Mouse (Mus musculus) intestine, postnatal 0 days (tissue): ENCODE results near the gene Top2a. TPM values are rescaled to one million over a fixed set of nuclear protein-coding genes. Genes with fewer than 3 reads are reported as not detected.

Experiments
- ATAC-seq: fragments of 200-750 bp; cut with Nextera tagmentation; 2 replicates; pipeline ENCODE4 v1.8.0; 2017; ENCODE audit warnings: mild to moderate bottlenecking, moderate TSS enrichment, moderate library complexity
- H3K27ac ChIP-seq: fragments of 300-500 bp; sonication (generic); 2 replicates; pipeline ENCODE4 v1.5.1; 2014; ENCODE audit warnings: mild to moderate bottlenecking, low read depth, low read length, moderate library complexity
- H3K27me3 ChIP-seq: fragments of 300-500 bp; sonication (generic); replicated peaks from 2 replicates; pipeline ENCODE4 v1.6.1; 2014; ENCODE audit warnings: low read length, mixed read lengths; ENCODE audit not compliant: control insufficient read depth, insufficient read depth
- H3K36me3 ChIP-seq: fragments of 300-500 bp; sonication (generic); 2 replicates; pipeline ENCODE4 v1.6.1; 2014; ENCODE audit warnings: mild to moderate bottlenecking, moderate library complexity; ENCODE audit not compliant: control insufficient read depth, insufficient read depth
- H3K4me1 ChIP-seq: fragments of 300-500 bp; sonication (generic); replicated peaks from 2 replicates; pipeline ENCODE4 v1.6.1; 2014; ENCODE audit warnings: antibody characterized with exemption, low read length, mixed read lengths; ENCODE audit not compliant: control insufficient read depth, insufficient read depth
- H3K4me2 ChIP-seq: fragments of 300-500 bp; sonication (generic); replicated peaks from 2 replicates; pipeline ENCODE4 v1.6.1; 2014; ENCODE audit warnings: low read depth, mild to moderate bottlenecking, moderate library complexity
- H3K4me3 ChIP-seq: fragments of 300-500 bp; sonication (generic); 2 replicates; pipeline ENCODE4 v1.5.1; 2014; ENCODE audit warnings: low read depth, low read length
- H3K9ac ChIP-seq: fragments of 300-500 bp; sonication (generic); 2 replicates; pipeline ENCODE4 v1.6.1; 2014; ENCODE audit warnings: mild to moderate bottlenecking, low read depth, low read length
- H3K9me3 ChIP-seq: fragments of 300-500 bp; sonication (generic); 2 replicates; pipeline ENCODE4 v1.6.1; 2016; ENCODE audit warnings: mixed run types; ENCODE audit not compliant: control insufficient read depth
- CTCF ChIP-seq: sonication (generic); IDR thresholded peaks from 2 replicates; pipeline ENCODE4 v1.5.1; 2016; ENCODE audit warnings: low read depth, mild to moderate bottlenecking, control low read depth, antibody characterized with exemption, moderate library complexity
- WGBS: fragments of 180-500 bp; shearing (Covaris S2); extraction: QIAGEN DNeasy Blood & Tissue Kit; methylation state at CpG from one replicate; pipeline ENCODE4 v1.1.7; 2014; 5-methylcytosine and 5-hydroxymethylcytosine counted together
- polyA plus RNA-seq: library from polyadenylated mRNA; unstranded; fragments of >200 nt; fragmentation: Nextera tagmentation; extraction: Ambion mirVana; gene quantifications from 2 replicates; pipeline ENCODE4 v1.2.1, GENCODE M21; 2015

The Top2a gene
- polyA plus RNA-seq, 1 experiment from 2014 or later: 41.8 TPM

DNA sequence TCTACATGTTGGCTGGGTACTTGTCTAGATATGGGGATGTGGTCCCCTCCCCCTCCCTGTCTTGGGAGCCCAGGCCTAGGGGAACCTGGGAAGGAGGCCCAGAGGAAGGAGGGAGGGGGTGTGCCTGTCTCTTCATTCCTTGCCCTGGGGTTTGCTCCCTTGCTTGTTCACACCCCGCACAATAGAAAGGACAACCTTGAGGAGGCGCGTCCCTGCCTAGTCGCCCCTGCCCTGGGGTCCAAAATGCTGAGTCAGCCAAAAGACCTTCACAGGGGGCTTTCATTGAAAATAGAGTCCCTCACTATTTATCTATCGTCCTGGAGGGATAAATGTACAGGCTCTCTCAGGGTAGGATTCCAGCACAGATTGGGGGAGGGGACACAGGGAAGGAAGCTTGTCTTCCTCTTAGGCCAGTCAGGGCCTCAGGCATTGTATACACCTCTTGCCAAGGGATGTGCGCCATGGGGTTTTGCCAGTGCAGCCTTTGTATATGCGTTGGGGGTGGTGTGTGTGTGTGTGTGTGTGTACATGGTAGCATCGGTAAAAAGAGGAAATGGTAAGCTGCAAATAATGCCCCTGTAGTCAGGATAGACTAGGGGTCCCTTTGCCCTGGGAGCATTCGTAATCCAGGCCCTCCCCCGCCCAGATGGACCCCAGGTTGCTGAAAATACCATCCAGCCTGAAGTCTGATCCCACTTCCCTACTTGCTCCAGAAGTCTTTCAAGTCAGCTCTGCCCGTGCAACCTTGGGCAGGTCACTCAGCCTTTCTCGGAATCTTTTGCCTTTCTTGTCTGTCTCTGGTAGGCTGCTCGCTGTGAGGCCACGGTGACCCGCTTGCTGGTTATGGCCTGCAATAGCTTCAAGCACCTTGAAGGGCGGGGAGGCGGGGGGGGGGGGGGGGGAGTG, 68.9 kb downstream of the Top2a start:
- no peaks in the 10 kb centered on the region for H3K27me3 ChIP-seq
- peaks cover 13% of the 10 kb centered on the region for H3K4me1 ChIP-seq
- H3K36me3 ChIP-seq: peaks cover 5% of the 10 kb centered on the region; the same call in 1 of the 2 replicates
- peak overlapping the region; percentile 50 for H3K27ac ChIP-seq
- WGBS: 30% methylated on average over 15 of the region's 17 CpGs
- no peaks in the 10 kb centered on the region for H3K9me3 ChIP-seq
- no peak for ATAC-seq
- H3K4me3 ChIP-seq: no peak overlapping the region
- H3K4me2 ChIP-seq: peak overlapping the region; percentile 48
- 0 out of 2 replicates have a peak overlapping the region, but pooled peaks have one; percentile 22 for H3K9ac ChIP-seq
- TF ChIP-seq CTCF: no peak

DNA sequence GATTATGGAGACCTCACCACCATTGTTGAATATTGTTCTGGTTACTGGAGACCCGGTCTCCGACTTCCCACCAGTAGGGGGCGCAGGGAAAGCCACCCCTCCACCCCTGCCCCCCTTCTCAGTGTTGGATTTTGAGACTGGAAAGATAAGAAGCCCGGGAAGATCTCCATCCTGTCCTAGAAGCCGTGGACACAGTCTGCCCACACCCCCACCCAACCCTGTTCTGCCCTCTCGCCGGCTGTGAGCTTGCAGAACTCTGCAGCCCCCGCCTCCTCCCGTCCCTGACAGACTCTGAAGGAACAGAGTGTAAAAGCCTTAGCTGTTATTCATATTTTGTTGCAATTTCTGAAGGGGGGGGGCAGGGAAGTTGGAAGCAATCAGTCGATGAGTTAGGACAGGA, 69.6 kb downstream of the Top2a start:
- no peaks in the 10 kb centered on the region for H3K27me3 ChIP-seq
- H3K4me1 ChIP-seq: peaks cover 13% of the 10 kb centered on the region
- TF ChIP-seq CTCF: peak; percentile 76
- H3K4me2 ChIP-seq: peak overlapping the region; percentile 48
- peak; percentile 10; the same call in 1 of the 2 replicates for ATAC-seq
- no peak overlapping the region for H3K4me3 ChIP-seq
- peaks cover 7% of the 10 kb centered on the region; the same call in 1 of the 2 replicates for H3K36me3 ChIP-seq
- peak overlapping the region; percentile 37; the same call in 1 of the 2 replicates for H3K27ac ChIP-seq
- peak overlapping the region; percentile 34; the same call in 1 of the 2 replicates for H3K9ac ChIP-seq
- H3K9me3 ChIP-seq: no peaks in the 10 kb centered on the region
- 12% methylated on average over 10 of the region's 10 CpGs for WGBS

DNA sequence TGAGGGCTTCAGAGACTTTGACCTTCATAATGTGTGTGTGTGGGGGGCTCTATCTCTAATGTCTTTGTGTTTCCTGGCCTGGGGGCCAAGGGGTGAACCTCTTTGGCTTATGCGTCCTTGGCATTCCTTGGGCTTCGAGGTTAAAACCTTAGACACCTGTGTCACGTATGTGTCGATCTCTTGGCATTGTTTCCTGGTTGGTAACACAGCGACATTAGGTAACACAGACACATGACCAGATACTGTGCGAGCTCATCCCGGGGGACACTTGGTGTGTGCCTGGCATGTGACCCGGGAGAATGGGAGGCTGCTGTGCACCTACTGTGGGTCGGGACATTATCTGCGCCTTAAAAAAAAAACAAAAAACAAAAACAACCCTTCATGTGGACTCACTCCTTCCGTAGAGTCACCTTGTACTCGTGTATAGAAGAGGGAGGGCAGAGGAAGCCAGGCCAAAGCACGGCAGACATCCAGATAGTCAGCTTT, 70.1 kb downstream of the Top2a start:
- Histone ChIP-seq H3K4me2 (peak overlapping the region; percentile 48), H3K9ac (peak overlapping the region; percentile 34; the same call in 1 of the 2 replicates), H3K27ac (peak overlapping the region; percentile 37; the same call in 1 of the 2 replicates), H3K4me1 (peaks cover 13% of the 10 kb centered on the region), H3K36me3 (peaks cover 7% of the 10 kb centered on the region; the same call in 1 of the 2 replicates), H3K9me3 (no peaks in the 10 kb centered on the region), H3K4me3 (no peak overlapping the region), H3K27me3 (no peaks in the 10 kb centered on the region)
- no peak for TF ChIP-seq CTCF
- 19% methylated on average over 13 of the region's 13 CpGs for WGBS
- ATAC-seq: no peak

- H3K4me1 ChIP-seq: peaks cover 15% of the 10 kb centered on the region
- peak overlapping the region; percentile 37; the same call in 1 of the 2 replicates for H3K27ac ChIP-seq
- 15% methylated on average over 2 of the region's 2 CpGs for WGBS
Measured at GRCm38 (mm10) chr11:98953361-98953760, 70.6 kb downstream of the Top2a start.

GRCm38 (mm10) chr11:98952736-98953135, 71.3 kb downstream of the Top2a start:
- H3K4me2 ChIP-seq: no peak overlapping the region
- 59% methylated on average over 2 of the region's 2 CpGs for WGBS
- no peak overlapping the region for H3K4me3 ChIP-seq
- no peak for ATAC-seq
- no peak overlapping the region for H3K9ac ChIP-seq
- H3K9me3 ChIP-seq: no peaks in the 10 kb centered on the region
- TF ChIP-seq CTCF: no peak
- no peaks in the 10 kb centered on the region for H3K27me3 ChIP-seq
- no peak overlapping the region for H3K27ac ChIP-seq
- H3K36me3 ChIP-seq: peaks cover 7% of the 10 kb centered on the region; the same call in 1 of the 2 replicates
- H3K4me1 ChIP-seq: peaks cover 19% of the 10 kb centered on the region

More at GRCm38 (mm10) chr11:98953361-98953760, 70.6 kb downstream of the Top2a start:
- no peak for TF ChIP-seq CTCF
- H3K9ac ChIP-seq: no peak overlapping the region
- H3K9me3 ChIP-seq: no peaks in the 10 kb centered on the region
- peaks cover 7% of the 10 kb centered on the region; the same call in 1 of the 2 replicates for H3K36me3 ChIP-seq
- ATAC-seq: peak; percentile 37
- peak overlapping the region; percentile 21; the same call in 1 of the 2 replicates for H3K4me2 ChIP-seq
- H3K4me3 ChIP-seq: no peak overlapping the region
- H3K27me3 ChIP-seq: no peaks in the 10 kb centered on the region

DNA sequence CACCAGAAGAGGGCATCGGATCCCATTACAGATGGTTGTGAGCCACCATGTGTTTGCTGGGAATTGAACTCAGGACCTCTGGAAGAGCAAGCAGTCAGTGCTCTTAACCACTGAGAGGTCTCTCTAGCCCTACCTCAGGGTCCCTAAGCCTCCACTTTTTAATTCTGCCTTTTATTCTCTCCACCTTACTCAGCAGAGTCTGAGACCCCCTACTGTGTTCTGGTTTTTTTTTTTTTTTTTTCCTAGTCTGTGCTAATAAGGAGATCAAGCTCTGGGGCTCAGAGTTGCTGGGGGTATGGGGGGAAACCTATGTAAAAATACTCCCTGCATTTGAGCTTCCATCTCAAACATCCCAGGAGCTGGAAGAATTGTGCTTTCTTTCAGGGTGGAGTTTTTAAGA, 71.9 kb downstream of the Top2a start:
- Histone ChIP-seq H3K4me2 (no peak overlapping the region), H3K27me3 (no peaks in the 10 kb centered on the region), H3K9ac (no peak overlapping the region), H3K27ac (no peak overlapping the region), H3K36me3 (peaks cover 7% of the 10 kb centered on the region; the same call in 1 of the 2 replicates), H3K9me3 (no peaks in the 10 kb centered on the region), H3K4me3 (no peak overlapping the region), H3K4me1 (peaks cover 22% of the 10 kb centered on the region)
- TF ChIP-seq CTCF: 0 out of 2 replicates have a peak, but pooled peaks have one; percentile 6
- no peak for ATAC-seq
- WGBS: 76% methylated on average over 1 of the region's 1 CpGs
